Mouse (Mus musculus): Measurements from ENCODE around the gene Pitpnc1. TPM values are rescaled to one million over a fixed set of nuclear protein-coding genes. Genes with fewer than 3 reads are reported as not detected.

Gene Pitpnc1
- total and polyA plus RNA-seq, 3 experiments, result 2.4 to 5.4 (median 3.6) TPM

DNA sequence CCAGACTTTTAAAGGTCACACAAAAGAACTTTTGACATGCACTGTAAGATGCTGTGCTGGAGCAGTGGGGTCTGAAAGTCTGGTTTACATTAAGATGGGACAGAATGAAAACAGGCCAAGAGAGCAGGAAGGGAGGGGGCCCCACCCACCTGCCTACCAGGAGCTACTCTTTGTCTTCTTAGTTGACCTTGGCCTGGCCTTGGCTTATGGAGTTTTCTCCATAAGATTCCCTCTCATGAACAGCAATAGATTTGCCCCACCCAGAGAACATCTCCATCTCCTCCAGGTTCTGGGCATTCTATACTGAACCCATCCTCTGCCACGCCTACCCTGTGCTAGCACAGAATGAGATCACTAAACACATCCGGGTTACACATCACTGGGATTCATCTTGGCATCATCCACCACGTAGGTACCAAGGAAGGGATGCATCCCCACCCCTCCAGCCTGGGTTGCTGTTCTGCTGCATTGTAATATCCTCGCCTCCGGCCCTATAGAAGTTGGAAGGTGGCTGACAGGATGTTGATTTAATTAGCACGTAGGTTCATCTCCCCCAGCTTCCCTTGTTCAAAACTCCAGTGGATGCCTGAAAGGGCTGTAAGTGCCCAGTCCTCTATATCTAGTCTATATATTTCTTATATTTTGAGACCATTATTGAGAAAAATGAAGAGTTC, 34.6 kb downstream of the Pitpnc1 start:
- Histone ChIP-seq H3K9ac (ENCODE audit: insufficient read depth, low read depth) (no peak overlapping the region), H3K27me3 (replicated peaks) (no peaks in the 10 kb centered on the region), H3K4me2 (ENCODE audit: insufficient read depth, low read depth, poor library complexity, severe bottlenecking) (no peak overlapping the region), H3K27ac (ENCODE audit: insufficient read depth, low read depth) (no peak overlapping the region), H3K79me2 (replicated peaks; ENCODE audit: control insufficient read depth, extremely low read depth, insufficient read depth, poor library complexity, severe bottlenecking) (no peaks in the 10 kb centered on the region), H3K9me3 (replicated peaks; ENCODE audit: low read length) (peaks cover 3% of the 10 kb centered on the region), H3K4me3 (replicated peaks in 1 of 3; ENCODE audit: low read depth in 2 of 3, low read length in 2 of 3, poor library complexity in 1 of 3) (no peak overlapping the region), H3K4me1 (ENCODE audit: control insufficient read depth in 1 of 2, insufficient read depth in 2 of 2) (peaks cover 0 to 26% of the 10 kb centered on the region in 2 experiments; a peak in 2 of 4 replicates), H3K36me3 (replicated peaks in 1 of 2; ENCODE audit: control insufficient read depth in 1 of 2, insufficient read depth in 1 of 2, low read length in 1 of 2) (no peaks in the 10 kb centered on the region)
- DNase-seq (ENCODE audit: extremely low read depth), result no peak
- in situ Hi-C loops (cut with MboI; ENCODE audit: low pct_ligation_motif_present, low pct_unique_long_range_greater_than_20kb, low sequenced_read_pairs) (no loop called here), dilution Hi-C loops (cut with MboI; ENCODE audit: extremely low pct_ligation_motif_present, extremely low pct_unique_long_range_greater_than_20kb, low sequenced_read_pairs) (no loop called here)
- TF ChIP-seq JUN (IDR thresholded peaks at IDR 0.05; ENCODE audit: insufficient read depth, low read depth, low read length) (no peak), NELFE (IDR thresholded peaks at IDR 0.05; ENCODE audit: low read depth, low read length) (no peak), MEF2A (IDR thresholded peaks at IDR 0.05; ENCODE audit: borderline replicate concordance, low read depth, low read length) (no peak), UBTF (IDR thresholded peaks at IDR 0.05; ENCODE audit: low read depth, low read length) (no peak), POLR2AphosphoS2 (IDR thresholded peaks at IDR 0.05; ENCODE audit: low read depth, low read length) (no peak), POLR2A (IDR thresholded peaks at IDR 0.05; ENCODE audit: low read depth, low read length) (no peak), RCOR1 (conservative IDR thresholded peaks at IDR 0.05; ENCODE audit: low read depth, low read length) (no peak), TBP (conservative IDR thresholded peaks at IDR 0.05; ENCODE audit: low read depth, low read length) (no peak), SMC3 (IDR thresholded peaks at IDR 0.05; ENCODE audit: low read depth, low read length) (no peak), SIN3A (IDR thresholded peaks at IDR 0.05; ENCODE audit: low read length) (no peak)

DNA sequence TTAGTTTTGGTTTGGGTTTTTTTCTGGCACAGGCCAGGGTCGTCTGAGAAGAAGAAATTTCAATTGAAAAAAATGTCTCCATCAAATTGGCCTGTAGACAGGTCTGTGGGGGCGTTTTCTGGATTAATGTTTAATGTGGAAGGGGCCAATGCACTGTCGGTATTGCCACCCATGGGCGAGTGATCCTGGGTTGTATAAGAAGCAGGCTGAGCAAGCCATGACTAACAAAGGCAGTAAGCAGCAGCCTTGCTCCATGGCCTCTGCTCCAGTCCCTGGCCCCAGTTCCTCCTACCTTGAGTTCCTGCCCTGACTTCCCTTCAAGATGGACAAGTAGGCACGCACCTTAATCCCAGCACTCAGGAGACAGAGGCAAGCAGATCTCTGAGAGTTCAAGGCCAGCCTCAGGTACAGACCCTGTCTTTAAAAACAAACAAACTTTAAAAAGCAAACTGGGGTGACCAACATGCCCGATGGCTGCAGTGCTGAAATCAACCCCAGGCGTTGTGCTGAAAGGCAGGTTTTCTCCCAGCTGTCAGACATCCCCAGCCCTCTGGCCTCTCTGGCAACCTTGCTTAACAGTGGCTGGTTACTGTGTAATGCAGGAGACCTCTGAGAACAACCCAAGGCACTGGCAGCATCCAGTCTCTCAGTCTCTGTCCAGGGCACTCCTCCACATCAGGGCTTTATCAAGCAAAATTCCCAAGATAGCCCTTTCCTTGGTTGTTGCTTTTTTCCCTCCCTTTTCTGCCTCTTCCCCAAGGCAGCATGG, 39.1 kb downstream of the Pitpnc1 start:
- no peak for TF ChIP-seq CTCF (conservative IDR thresholded peaks at IDR 0.05 in 1 of 2, IDR thresholded peaks at IDR 0.05 in 1 of 2; ENCODE audit: low read depth in 2 of 2, low read length in 2 of 2)
- no peak for TF ChIP-seq MAFK (IDR thresholded peaks at IDR 0.05; ENCODE audit: insufficient replicate concordance, low read length)
- no peak for TF ChIP-seq MYC (IDR thresholded peaks at IDR 0.05; ENCODE audit: low read depth, low read length)
- TF ChIP-seq SMC3 (IDR thresholded peaks at IDR 0.05; ENCODE audit: low read depth, low read length), result no peak
- TF ChIP-seq BHLHE40 (IDR thresholded peaks at IDR 0.05; ENCODE audit: low read depth, low read length), result no peak
- TF ChIP-seq HCFC1 (IDR thresholded peaks at IDR 0.05; ENCODE audit: low read depth, low read length), result no peak
- no peak for TF ChIP-seq ZKSCAN1 (IDR thresholded peaks at IDR 0.05; ENCODE audit: borderline replicate concordance, low read depth, low read length)
- no peak for TF ChIP-seq JUND (conservative IDR thresholded peaks at IDR 0.05; ENCODE audit: low read depth, low read length)
- no peak for TF ChIP-seq IRF4 (IDR thresholded peaks at IDR 0.05; ENCODE audit: low read depth, low read length)
- no peaks in the 10 kb centered on the region for H3K27me3 ChIP-seq (replicated peaks)
- H3K4me1 ChIP-seq (ENCODE audit: control insufficient read depth in 1 of 2, insufficient read depth in 2 of 2), result peaks cover 0 to 7% of the 10 kb centered on the region in 2 experiments; a peak in 2 of 4 replicates
- no peak overlapping the region for H3K4me3 ChIP-seq (replicated peaks in 1 of 3; ENCODE audit: low read depth in 2 of 3, low read length in 2 of 3, poor library complexity in 1 of 3)
- H3K27ac ChIP-seq (ENCODE audit: insufficient read depth, low read depth), result no peak overlapping the region
- no peak overlapping the region for H3K9ac ChIP-seq (ENCODE audit: insufficient read depth, low read depth)
- dilution Hi-C loops (cut with MboI; ENCODE audit: extremely low pct_ligation_motif_present, extremely low pct_unique_long_range_greater_than_20kb, low sequenced_read_pairs), result no loop called here
- in situ Hi-C loops (cut with MboI; ENCODE audit: low pct_ligation_motif_present, low pct_unique_long_range_greater_than_20kb, low sequenced_read_pairs), result no loop called here
- H3K79me2 ChIP-seq (replicated peaks; ENCODE audit: control insufficient read depth, extremely low read depth, insufficient read depth, poor library complexity, severe bottlenecking), result no peaks in the 10 kb centered on the region
- no peak for DNase-seq (ENCODE audit: extremely low read depth)
- no peaks in the 10 kb centered on the region for H3K9me3 ChIP-seq (replicated peaks; ENCODE audit: low read length)
- no peaks in the 10 kb centered on the region for H3K36me3 ChIP-seq (replicated peaks in 1 of 2; ENCODE audit: control insufficient read depth in 1 of 2, insufficient read depth in 1 of 2, low read length in 1 of 2)
- H3K4me2 ChIP-seq (ENCODE audit: insufficient read depth, low read depth, poor library complexity, severe bottlenecking), result no peak overlapping the region
